Mouse (Mus musculus) bone marrow macrophage, adult 2 months (primary cell): ENCODE measurements at regions not wholly inside any gene's neighbourhood (a gene's known extent, or its start where the extent isn't known, plus 50 kb on each side); places are given as distances from the start of the nearest gene placed in this dataset.

Experiments used
- H3K27ac ChIP-seq: 2 replicates; pipeline ENCODE4 v1.5.1; 2012; ENCODE audit warnings: low read depth, low read length; ENCODE audit not compliant: insufficient read depth
- H3K4me1 ChIP-seq: 2 replicates; pipeline ENCODE4 v1.6.1; 2012; ENCODE audit warnings: low read length; ENCODE audit not compliant: control insufficient read depth, insufficient read depth
- H3K4me3 ChIP-seq: 2 replicates; pipeline ENCODE4 v1.5.1; 2012; ENCODE audit warnings: mild to moderate bottlenecking, low read length, moderate library complexity; ENCODE audit not compliant: insufficient read depth
- CTCF ChIP-seq: IDR thresholded peaks from 2 replicates; pipeline ENCODE4 v1.5.1; 2012; ENCODE audit warnings: low read depth, mild to moderate bottlenecking, low read length, moderate library complexity
- POLR2A ChIP-seq: IDR thresholded peaks from 2 replicates; pipeline ENCODE4 v1.6.1; 2012; ENCODE audit warnings: mild to moderate bottlenecking, low read depth, low read length, borderline replicate concordance

GRCm38 (mm10) chr10:23559980-23560658 lies 209.5 kb upstream of the Eya4 start:
- H3K4me1 ChIP-seq = no peaks in the 10 kb centered on the region
- H3K4me3 ChIP-seq = no peak overlapping the region
- TF ChIP-seq POLR2A (no peak), CTCF (no peak)
- H3K27ac ChIP-seq = no peak overlapping the region

- Histone ChIP-seq H3K4me1 (no peaks in the 10 kb centered on the region), H3K4me3 (no peak overlapping the region), H3K27ac (no peak overlapping the region)
- TF ChIP-seq CTCF (no peak), POLR2A (no peak)
These were observed 207.2 kb upstream of the Eya4 start for GRCm38 (mm10) chr10:23557828-23558227.

GRCm38 (mm10) chr10:23549207-23549606 lies 198.6 kb upstream of the Eya4 start:
- no peak overlapping the region for H3K4me3 ChIP-seq
- TF ChIP-seq POLR2A (no peak), CTCF (no peak)
- no peaks in the 10 kb centered on the region for H3K4me1 ChIP-seq
- no peak overlapping the region for H3K27ac ChIP-seq

DNA sequence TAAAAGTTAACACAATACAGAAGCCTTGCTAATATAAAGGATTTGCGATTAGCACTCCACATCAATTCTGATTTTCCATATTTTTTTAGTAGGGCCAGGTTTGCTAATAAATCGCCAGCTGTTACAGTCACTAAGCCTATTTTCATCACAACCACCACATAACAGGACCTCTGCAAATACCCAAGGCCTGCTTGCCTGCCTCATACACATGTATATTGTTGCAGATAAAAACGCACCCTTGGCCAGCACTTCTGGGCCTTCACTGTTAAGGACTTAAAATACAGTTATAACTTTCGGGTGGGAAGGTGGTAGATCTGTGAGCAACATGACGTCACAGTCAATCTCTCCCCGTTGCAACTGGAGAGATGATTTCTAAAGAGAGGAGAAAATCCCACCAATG lies 197.7 kb upstream of the Eya4 start:
- no peaks in the 10 kb centered on the region for H3K4me1 ChIP-seq
- no peak overlapping the region for H3K4me3 ChIP-seq
- no peak overlapping the region for H3K27ac ChIP-seq
- TF ChIP-seq CTCF (no peak), POLR2A (no peak)

DNA sequence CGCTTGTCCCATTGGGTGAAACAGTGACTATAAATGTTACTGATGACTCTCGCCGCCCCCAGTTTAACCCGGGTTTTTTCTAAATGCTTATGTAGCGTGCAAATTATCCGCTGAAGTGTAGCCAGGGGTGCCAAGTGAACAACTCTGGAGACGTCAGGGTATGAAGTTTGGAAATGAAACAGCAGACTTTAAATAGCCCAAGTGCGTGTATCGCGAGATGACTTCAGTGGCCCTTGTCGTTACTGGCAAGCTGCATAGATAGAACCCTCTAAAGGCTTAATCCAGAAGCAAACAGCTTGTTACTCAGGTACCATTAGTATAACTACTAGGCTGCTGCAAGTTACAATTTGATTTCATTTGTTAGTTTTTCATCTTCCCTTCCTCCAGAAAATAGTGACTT lies 192.1 kb upstream of the Eya4 start:
- no peak overlapping the region for H3K4me3 ChIP-seq
- TF ChIP-seq CTCF (no peak), POLR2A (no peak)

DNA sequence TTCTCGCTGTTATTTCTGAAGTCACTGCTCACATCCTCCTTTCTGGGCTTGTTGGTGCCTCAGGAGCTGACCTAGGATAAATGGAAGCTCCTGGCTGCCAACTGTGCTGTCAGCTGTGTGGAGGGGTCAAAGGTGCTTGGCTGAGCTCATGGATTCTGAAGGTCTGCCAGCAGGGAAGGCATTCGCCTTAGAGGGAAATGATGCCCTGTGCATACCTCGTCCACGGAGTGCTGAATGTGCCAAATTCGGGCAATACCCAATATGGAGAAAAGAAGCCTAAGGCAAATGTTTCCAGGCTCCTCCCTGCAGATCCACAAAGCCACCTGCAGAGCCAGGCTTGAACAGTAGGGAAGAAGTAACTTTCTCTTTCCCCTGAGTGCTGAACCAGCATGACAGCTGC lies 191.3 kb upstream of the Eya4 start:
- Histone ChIP-seq H3K4me1 (no peaks in the 10 kb centered on the region), H3K4me3 (no peak overlapping the region), H3K27ac (no peak overlapping the region)
- no peak for TF ChIP-seq POLR2A
- TF ChIP-seq CTCF = no peak

More for the DNA sequence above, 192.1 kb upstream of the Eya4 start:
- Histone ChIP-seq H3K4me1 (no peaks in the 10 kb centered on the region), H3K27ac (no peak overlapping the region)

GRCm38 (mm10) chr10:23534636-23535035 lies 184.1 kb upstream of the Eya4 start:
- no peak overlapping the region for H3K27ac ChIP-seq
- H3K4me1 ChIP-seq = no peaks in the 10 kb centered on the region
- no peak overlapping the region for H3K4me3 ChIP-seq
- no peak for TF ChIP-seq POLR2A
- TF ChIP-seq CTCF = no peak

DNA sequence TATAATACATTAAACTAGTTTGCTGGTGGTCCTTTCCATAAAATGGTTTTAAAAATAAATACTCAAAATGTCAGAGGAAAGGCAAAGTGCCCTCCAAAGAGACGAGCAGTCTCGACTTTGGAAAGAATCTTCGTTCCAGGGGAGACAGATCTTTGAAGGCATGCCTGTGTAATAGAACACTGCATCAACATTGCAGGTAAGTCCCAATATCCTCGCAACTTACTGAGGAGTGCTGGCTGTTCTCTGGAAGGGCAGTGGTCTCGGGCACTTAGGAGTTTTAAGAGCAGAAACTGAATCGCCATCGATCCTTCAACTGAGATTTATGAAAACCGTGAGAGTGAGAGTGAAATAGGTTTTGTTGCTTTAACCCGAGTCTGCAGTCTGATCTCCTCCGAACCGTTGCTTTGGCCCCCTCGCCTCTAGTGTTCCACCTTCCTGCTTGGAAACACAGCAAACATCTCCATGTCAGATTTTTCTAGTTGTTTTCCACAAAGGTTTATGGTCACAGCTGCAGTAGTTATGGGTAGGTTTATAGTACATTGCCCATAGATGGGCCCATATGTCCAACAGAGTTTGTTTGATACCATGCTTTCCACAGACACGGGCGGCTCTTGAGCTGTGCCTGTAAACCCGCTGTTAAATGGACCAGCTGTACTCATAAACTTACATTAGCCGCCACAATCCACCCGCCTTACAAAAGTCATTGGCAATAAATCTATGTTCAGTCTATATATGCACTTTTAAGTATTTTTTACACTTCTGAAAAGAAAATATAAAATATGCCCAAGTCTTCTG lies 181.6 kb upstream of the Eya4 start:
- H3K27ac ChIP-seq = no peak overlapping the region
- no peak overlapping the region for H3K4me3 ChIP-seq
- H3K4me1 ChIP-seq = no peaks in the 10 kb centered on the region
- TF ChIP-seq CTCF (no peak), POLR2A (no peak)

DNA sequence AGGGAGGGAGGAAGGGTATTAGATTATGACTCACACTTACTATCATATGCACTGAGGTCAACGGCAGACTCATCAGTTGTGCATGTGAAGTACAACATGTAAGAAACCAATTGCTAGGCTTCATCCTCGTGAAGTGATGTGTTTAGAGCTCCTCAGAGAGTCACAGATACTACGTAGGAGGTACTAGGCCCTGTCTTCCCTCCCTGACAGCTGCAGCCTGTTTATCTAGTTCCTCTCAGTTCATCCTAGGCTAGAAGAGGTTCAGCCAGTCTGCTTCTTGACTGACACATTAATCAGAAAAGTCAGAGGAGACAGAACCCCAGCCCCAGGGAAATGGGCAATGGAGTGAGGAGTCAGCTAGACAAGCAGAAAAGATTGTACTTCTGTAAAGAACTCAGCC lies 180.1 kb upstream of the Eya4 start:
- Histone ChIP-seq H3K27ac (no peak overlapping the region), H3K4me3 (no peak overlapping the region)
- no peak for TF ChIP-seq CTCF
- TF ChIP-seq POLR2A = no peak

DNA sequence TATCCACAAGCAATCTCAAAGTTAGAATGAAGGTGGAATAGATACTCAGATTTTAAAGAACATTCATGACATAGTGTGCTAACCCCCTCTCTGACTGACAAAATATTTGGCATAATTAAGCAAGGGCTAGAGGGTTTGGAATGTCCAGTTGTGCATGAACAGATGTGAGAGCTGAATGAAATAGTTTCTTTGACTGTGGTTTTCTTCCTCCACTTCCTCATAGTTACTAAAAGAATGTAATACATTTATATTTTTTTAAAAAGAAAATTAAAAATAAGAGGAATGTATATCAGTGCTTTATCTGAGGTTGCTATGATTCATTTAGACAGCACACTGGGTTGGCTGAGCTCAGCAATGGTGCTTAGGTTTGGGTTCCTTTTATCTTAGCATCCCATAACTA lies 176.2 kb upstream of the Eya4 start:
- no peaks in the 10 kb centered on the region for H3K4me1 ChIP-seq
- H3K4me3 ChIP-seq = no peak overlapping the region
- TF ChIP-seq POLR2A (no peak), CTCF (no peak)
- no peak overlapping the region for H3K27ac ChIP-seq

More for the DNA sequence above, 180.1 kb upstream of the Eya4 start:
- H3K4me1 ChIP-seq = no peaks in the 10 kb centered on the region
